Mouse (Mus musculus): ENCODE data around the gene Psma2.

Gene Psma2

GRCm38 (mm10) chr13:14612926-14613529 is at the start of gene Psma2, which contains the start of gene Mrpl32:
Psma2 (plus strand) TSS chr13:14613240.
Mrpl32 (minus strand) TSS chr13:14613165.
- peak; percentile 97 for DNase-seq (ENCODE audit: inconsistent ontology term)

GRCm38 (mm10) chr13:14574128-14574527 is 38.9 kb upstream of the Psma2 start:
- DNase-seq (ENCODE audit: inconsistent ontology term) = no peak

- DNase-seq (ENCODE audit: inconsistent ontology term) = no peak
Observed at GRCm38 (mm10) chr13:14580392-14580791, 32.6 kb upstream of the Psma2 start.

GRCm38 (mm10) chr13:14602744-14603143 is 10.3 kb upstream of the Psma2 start:
- no peak for DNase-seq (ENCODE audit: inconsistent ontology term)

GRCm38 (mm10) chr13:14607616-14608015 is 5.4 kb upstream of the Psma2 start:
- no peak for DNase-seq (ENCODE audit: inconsistent ontology term)

GRCm38 (mm10) chr13:14612463-14612862 is 577 bp upstream of the Psma2 start:
- DNase-seq (ENCODE audit: inconsistent ontology term) = no peak

- DNase-seq (ENCODE audit: inconsistent ontology term) = no peak
Observed at GRCm38 (mm10) chr13:14613553-14613952, 513 bp downstream of the Psma2 start.

- DNase-seq (ENCODE audit: inconsistent ontology term) = no peak
Observed at GRCm38 (mm10) chr13:14618724-14619123, 5.7 kb downstream of the Psma2 start.

- peak; percentile 91 for DNase-seq (ENCODE audit: inconsistent ontology term)
Observed at GRCm38 (mm10) chr13:14629726-14630641, 16.9 kb downstream of the Psma2 start, which contains the start of gene AW209491. AW209491 (plus strand) TSS chr13:14630154.

- no peak for DNase-seq (ENCODE audit: inconsistent ontology term)
Observed at GRCm38 (mm10) chr13:14639998-14640397, 27.0 kb downstream of the Psma2 start.

GRCm38 (mm10) chr13:14649301-14649700 is 36.3 kb downstream of the Psma2 start:
- peak; percentile 22 for DNase-seq (ENCODE audit: inconsistent ontology term)

GRCm38 (mm10) chr13:14667107-14667506 is 54.1 kb downstream of the Psma2 start:
- no peak for DNase-seq (ENCODE audit: inconsistent ontology term)

GRCm38 (mm10) chr13:14670342-14670741 is 57.3 kb downstream of the Psma2 start:
- peak; percentile 19 for DNase-seq (ENCODE audit: inconsistent ontology term)

- DNase-seq (ENCODE audit: inconsistent ontology term) = no peak
Observed at GRCm38 (mm10) chr13:14688955-14689354, 75.9 kb downstream of the Psma2 start.

GRCm38 (mm10) chr13:14716801-14717200 is 103.8 kb downstream of the Psma2 start:
- peak; percentile 20 for DNase-seq (ENCODE audit: inconsistent ontology term)

- peak; percentile 69 for DNase-seq (ENCODE audit: inconsistent ontology term)
Observed at GRCm38 (mm10) chr13:14717755-14718154, 104.7 kb downstream of the Psma2 start.
